Mouse (Mus musculus) frontal cortex, postnatal 25 days (tissue): ENCODE data around the gene Hist1h4b.
"Not testable (repeated sequence)": the region's sequence is repeated elsewhere in the genome, so short reads cannot be mapped to it uniquely, and the experiment has no call there.

Experiments
- DNase-seq, 2 experiments: peaks; one replicate each; pipeline ENCODE4 v3.0.0; 2022; ENCODE audit warnings: low spot score in 2 of 2

Gene Hist1h4b

DNA sequence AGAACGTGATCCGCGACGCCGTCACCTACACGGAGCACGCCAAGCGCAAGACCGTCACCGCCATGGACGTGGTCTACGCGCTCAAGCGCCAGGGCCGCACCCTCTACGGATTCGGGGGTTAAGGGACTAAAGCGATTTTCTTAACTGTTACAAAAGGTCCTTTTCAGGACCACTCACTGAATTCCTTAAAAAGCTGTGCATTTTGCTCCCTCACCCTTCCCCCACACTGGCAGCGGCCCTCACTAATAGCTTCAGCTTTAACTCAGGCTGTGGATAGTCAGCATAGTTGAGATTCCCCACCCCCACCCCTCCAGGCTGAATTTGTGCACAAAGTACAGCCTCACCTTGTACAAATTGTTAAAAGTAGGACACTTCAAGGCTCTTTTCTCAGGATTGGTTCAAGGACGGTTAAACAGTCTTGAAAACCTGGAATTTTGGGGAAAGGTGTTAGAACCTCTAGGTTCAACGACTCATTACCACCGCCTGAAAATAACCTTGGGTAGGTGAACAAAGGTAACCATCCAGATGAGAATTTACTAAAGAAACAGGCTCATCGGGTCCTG, 479 bp downstream of the Hist1h4b start:
- no peak for DNase-seq

DNA sequence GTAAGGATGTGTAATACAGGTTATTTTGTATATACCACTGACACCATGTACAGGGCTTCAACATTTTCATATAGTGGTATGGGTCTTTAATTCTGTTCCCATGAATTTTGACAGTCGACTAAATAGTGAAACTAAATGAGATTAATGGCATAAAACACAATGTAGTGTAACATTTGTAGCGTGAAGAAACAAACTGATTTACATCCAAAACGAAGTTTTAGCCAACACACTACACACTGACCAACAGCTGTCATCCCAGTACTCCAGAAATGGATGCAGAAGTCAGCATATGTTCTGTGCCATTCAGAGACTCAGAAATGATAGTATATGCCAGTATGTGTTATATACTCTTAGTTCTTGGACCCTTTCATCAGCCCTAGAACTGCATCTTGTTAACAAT, 1.1 kb downstream of the Hist1h4b start:
- no peak for DNase-seq

DNA sequence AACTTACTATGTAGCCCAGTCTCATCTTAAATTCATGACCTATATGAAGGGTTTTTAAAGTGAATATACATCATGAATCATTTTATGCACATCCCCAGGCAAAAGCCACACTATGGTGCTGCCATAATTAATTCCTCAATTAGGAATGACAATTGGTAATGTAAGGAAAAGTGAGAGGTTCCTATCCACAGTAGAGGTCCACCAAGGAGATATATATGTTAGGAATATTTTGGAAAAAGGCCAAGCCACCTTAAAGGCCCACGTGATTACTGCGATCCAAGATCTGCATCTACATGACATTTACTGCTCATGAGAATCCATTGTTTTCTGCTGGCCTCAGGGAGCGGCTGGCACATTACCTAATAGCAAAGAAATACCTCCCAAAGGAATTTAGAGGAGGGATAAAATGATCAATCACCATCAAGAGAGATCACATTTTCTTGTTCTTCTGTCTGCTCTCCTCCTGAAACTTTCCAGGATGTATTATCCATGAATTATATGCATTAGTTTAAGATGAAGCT, 2.5 kb downstream of the Hist1h4b start:
- DNase-seq: no peak

- DNase-seq: no peak
These were observed 3.1 kb downstream of the Hist1h4b start for GRCm38 (mm10) chr13:23759916-23760239.

DNA sequence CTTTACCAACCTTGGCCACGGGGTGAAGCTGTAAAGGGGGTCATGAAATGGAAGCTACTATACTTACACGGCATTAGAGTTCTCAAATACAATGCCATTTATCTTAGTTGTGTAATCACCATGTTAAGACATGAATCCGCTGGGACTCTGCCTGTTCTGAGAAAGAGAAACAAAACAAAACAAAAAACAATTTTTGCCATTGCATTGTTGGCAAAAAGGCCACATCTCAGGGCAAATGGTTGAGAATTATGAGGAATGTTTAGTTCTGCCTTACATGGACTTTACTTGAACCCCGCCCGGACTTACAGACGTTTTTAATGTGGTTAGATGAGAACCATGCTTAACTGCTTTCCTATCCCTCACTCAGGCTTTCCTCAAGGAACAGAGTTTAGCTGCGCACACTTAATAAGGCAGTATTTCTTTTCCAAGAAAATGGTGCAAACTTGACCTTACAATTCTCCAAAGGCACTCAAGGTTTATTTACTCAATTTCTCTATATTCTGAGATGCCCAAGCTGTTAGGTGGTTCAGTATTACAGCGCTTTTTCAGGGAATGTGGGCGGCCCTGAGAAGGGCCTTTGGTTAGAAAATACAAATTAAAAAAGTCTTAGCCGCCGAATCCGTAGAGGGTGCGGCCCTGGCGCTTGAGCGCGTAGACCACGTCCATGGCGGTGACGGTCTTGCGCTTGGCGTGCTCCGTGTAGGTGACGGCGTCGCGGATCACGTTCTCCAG, 3.6 kb downstream of the Hist1h4b start:
- peak in 1 of 2 experiments; percentile 13 for DNase-seq

GRCm38 (mm10) chr13:23760972-23761864, 4.4 kb downstream of the Hist1h4b start, which contains the start of gene Hist1h4a:
Gene Hist1h4a, minus strand, starts transcription at chr13:23761230.
- DNase-seq: peak; percentile 96 to 98

GRCm38 (mm10) chr13:23761871-23762821, 5.3 kb downstream of the Hist1h4b start, which contains the start of gene Hist1h3a:
Gene Hist1h3a, minus strand, starts transcription at chr13:23762386.
- peak; percentile 30 to 35 for DNase-seq

- no peak for DNase-seq
These were observed 6.4 kb downstream of the Hist1h4b start for GRCm38 (mm10) chr13:23763242-23763585.

DNA sequence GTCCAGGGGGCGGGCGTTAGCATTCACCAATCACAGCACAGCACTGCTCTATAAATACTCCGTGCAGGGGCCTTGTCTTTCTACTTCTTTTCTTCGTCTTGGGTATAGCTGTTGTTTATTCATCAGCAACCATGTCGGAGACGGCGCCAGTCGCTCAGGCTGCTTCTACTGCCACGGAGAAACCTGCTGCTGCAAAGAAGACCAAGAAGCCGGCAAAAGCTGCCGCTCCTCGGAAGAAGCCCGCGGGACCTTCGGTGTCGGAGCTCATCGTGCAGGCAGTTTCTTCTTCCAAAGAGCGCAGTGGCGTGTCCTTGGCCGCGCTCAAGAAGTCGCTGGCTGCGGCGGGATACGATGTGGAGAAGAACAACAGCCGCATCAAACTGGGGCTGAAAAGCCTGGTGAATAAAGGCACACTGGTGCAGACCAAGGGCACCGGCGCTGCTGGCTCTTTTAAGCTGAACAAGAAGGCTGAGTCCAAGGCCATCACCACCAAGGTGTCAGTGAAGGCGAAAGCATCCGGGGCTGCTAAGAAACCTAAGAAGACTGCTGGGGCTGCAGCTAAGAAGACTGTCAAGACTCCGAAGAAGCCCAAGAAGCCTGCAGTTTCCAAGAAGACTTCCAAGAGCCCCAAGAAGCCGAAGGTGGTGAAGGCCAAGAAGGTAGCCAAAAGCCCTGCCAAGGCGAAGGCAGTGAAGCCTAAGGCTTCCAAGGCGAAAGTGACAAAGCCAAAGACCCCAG, 6.9 kb downstream of the Hist1h4b start, which contains the start of gene Hist1h1a:
Gene Hist1h1a, plus strand, starts transcription at position 81 of the 738 bp plus-strand sequence.
- DNase-seq: peak; percentile 65 to 71

DNA sequence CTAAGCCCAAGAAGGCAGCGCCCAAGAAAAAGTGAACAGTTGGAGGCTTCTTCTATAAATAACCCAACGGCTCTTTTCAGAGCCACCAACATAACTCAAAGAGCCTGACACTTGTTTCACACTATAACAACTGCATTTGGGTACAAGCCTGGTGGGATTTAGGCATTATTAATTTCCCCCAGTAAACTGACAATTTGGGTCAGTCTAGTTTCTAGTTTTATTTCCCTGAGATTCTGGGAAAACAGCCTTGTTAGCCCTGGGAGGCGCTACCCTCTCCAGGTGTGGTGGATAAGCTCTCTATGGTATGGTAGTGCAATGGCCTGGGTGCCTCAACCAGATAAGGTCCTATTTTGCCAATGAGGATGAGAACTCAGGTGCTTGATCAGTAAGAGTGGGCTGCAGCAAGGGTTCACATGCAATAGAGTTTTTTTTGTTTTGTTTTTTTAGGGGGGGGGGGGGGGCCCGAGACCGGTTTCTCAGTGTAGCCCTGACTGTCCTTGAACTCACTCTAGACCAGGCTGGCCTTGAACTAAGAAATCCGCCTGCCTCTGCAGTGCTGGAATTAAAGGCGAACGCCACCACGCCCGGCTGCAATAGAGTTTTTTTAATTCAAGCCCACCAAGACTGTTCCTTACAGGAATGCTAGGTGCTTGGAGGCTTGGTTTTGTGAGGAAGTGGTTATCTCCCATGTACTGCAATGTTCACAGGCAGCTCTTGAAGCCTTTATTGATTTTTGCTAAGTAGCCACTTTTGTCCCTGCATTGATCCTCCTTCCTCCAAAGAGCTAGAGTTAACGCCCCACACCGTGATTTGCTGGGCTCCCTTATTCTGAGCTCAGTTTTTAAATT, 7.7 kb downstream of the Hist1h4b start:
- DNase-seq: no peak

DNA sequence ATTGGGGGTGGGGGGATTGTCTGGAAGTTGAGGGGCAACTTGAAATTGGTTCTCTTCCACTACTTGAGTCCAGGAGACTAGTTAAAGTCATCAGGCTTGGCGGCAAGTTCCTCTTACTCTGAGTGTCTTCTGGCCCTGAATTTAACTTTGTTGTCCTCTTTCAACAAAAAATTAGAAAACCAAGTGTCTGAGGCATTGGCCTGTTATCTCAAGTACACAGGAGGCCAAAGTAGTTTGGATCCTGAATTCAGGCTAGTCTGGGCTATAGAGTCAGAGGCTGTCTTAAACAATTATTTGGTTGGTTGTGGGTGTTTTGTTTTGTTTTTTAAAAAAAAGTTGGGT, 8.3 kb downstream of the Hist1h4b start:
- no peak for DNase-seq

DNA sequence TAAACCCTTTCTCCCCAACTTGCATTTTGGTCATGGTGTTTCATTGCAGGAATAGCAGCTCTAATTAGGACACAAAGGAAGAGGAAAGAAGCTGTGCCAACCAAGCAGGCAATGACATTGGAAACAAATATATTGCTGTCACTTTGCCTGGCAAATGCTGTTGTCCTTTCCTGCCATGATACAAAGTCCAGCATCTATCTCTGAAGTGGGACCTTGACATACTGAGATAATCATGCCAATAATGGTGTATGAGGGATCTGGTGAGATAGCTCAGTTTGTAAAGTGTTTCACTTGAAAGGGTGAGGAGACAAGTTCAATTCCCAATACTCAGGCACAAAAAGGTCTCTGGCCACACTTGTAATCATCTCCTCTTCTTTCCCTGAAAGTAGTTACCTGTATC, 10.0 kb downstream of the Hist1h4b start:
- DNase-seq: no peak

GRCm38 (mm10) chr13:23768834-23769397, 12.1 kb downstream of the Hist1h4b start:
- no peak for DNase-seq

DNA sequence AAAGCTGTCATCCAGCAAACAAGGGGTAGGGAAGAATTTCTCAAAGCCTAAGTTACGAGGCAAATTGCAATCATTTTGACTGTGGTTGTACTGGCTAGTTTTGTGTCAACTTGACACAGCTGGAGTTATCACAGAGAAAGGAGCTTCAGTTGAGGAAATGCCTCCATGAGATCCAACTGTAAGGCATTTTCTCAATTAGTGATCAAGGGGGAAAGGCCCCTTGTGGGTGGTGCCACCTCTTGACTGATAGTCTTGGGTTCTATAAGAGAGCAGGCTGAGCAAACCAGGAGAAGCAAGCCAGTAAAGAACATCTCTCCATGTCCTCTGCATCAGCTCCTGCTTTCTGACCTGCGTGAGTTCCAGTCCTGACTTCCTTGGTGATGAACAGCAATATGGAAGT, 12.8 kb downstream of the Hist1h4b start, which contains the start of gene Trim38:
Gene Trim38, plus strand, starts transcription at position 301 of the 400 bp plus-strand sequence.
- DNase-seq: not testable (repeated sequence)

- no peak for DNase-seq
These were observed 15.9 kb downstream of the Hist1h4b start for GRCm38 (mm10) chr13:23772561-23773313.

DNA sequence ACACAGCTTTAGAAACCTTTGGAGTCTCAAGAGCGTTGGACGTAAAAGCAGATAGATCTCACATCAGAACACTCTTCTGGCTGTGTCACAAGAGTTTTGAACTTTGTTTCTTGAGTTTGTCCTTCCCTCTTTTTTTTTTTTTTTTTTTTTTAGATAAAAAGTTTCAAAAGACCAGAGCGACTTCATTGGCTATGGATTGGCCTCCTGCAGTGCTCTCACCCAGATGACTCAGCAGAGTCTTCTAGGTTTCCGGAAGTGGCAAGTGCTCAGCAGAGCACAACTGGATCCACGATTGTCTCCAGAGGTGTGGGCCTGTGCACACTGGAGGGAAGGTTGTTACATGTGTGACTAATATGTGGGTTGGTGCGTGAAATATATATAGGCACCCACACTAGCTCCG, 21.5 kb downstream of the Hist1h4b start:
- DNase-seq: no peak

DNA sequence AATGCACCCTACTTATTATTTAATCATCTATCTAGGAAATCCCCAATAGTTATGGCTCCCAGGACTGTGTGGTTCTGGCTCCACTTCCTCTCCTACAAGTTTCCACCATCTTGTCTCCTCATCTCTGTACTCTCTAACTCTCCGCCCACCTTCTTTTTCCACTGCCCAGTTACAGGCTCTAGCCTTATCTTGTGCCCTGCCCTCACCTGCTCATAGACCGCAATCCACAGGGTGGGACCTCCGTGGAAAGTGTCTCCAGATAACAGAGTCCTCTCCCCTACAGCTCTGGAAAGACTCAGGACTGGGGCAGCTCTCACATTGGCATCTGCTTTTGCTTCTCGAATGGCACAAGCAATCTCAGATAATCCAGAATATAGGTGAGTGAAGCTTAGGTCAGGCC, 22.2 kb downstream of the Hist1h4b start:
- DNase-seq: no peak

DNA sequence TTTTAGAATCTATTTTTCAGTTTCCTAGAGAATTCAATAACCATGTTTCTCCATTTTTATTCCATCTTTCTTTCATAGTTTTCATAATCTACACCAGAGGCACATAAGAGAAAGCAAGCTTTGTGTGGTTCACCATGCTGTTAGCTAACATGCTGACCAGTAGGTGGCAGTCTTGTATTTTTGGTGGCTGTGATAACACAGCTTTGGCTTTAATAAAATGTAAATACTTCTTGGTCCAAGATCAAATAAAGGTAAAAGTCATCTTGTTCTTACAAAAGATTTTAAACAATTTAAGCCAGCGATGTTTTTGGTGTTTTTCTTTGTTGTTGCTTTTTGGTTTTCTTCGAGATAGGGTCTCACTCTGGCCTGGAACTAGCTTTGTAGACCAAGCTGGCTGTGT, 35.7 kb downstream of the Hist1h4b start:
- peak in 1 of 2 experiments; percentile 7 for DNase-seq
